ENCODE assay signal across 22 mouse cellular contexts in genomic region chr14:54630583-54631239, GRCm38 (mm10). TPM values are rescaled to one million over a fixed set of nuclear protein-coding genes. Genes with fewer than 3 reads are reported as not detected.
A peak's percentile ranks its signal among the peaks of the same experiment; 100 is the strongest.
DNase-seq lines count a peak whose midpoint lies in the region; ATAC-seq lines count a peak whose summit lies in the region.
"Had no signal": no experiment of that assay in that cellular context is flagged by ENCODE, and none has a peak within 500 bp of the region (broad histone marks: within the 10 kb centered on the region; RNA-seq: fewer than 3 reads in every experiment).

No protein-coding gene starts in this region.

- no peaks in the 10 kb centered on the region for H3K9me3 ChIP-seq in embryonic facial prominence, embryonic 12.5 days
- no peaks in the 10 kb centered on the region for H3K9me3 ChIP-seq in embryonic facial prominence, embryonic 10.5 days
- no peaks in the 10 kb centered on the region for H3K9me3 ChIP-seq in neural tube, embryonic 15.5 days (replicated peaks)
- H3K9me3 ChIP-seq: embryonic facial prominence, embryonic 15.5 days; liver, embryonic 13.5 days; stomach, embryonic 15.5 days had no signal

- no peak overlapping the region for H3K9ac ChIP-seq in embryonic facial prominence, embryonic 12.5 days
- no peak overlapping the region for H3K9ac ChIP-seq in neural tube, embryonic 15.5 days (replicated peaks)
- H3K9ac ChIP-seq: embryonic facial prominence, embryonic 15.5 days; liver, embryonic 13.5 days; stomach, embryonic 15.5 days had no signal

- DNase-seq in embryonic facial prominence, embryonic 10.5 days (ENCODE audit: low spot score): no peak
- peak; percentile 67 for DNase-seq in retina, postnatal 1 day
- no peak for DNase-seq in retina, embryonic 14.5 days (ENCODE audit: low spot score)
- no peak for DNase-seq in Muller cell, postnatal 12 days (ENCODE audit: inconsistent ontology term)
- no peak for DNase-seq in ovary, postnatal 10 days (ENCODE audit: low spot score)
- DNase-seq: adrenal gland, postnatal 25 days; cerebellum, postnatal 14 days; kidney, postnatal 14 days; liver, embryonic 13.5 days; lung, postnatal 14 days; thymus, postnatal 4 days had no signal

- H3K36me3 ChIP-seq in embryonic facial prominence, embryonic 12.5 days: peaks cover 46% of the 10 kb centered on the region
- peaks cover 63% of the 10 kb centered on the region for H3K36me3 ChIP-seq in embryonic facial prominence, embryonic 10.5 days (replicated peaks)
- H3K36me3 ChIP-seq in neural tube, embryonic 15.5 days: peaks cover 44% of the 10 kb centered on the region

- 74% methylated on average over 11 of the region's 11 CpGs for WGBS in embryonic facial prominence, embryonic 12.5 days
- 74% methylated on average over 11 of the region's 11 CpGs for WGBS in embryonic facial prominence, embryonic 10.5 days
- WGBS in neural tube, embryonic 15.5 days: 68% methylated on average over 11 of the region's 11 CpGs

- no peak overlapping the region for H3K4me3 ChIP-seq in embryonic facial prominence, embryonic 12.5 days
- no peak overlapping the region for H3K4me3 ChIP-seq in embryonic facial prominence, embryonic 10.5 days
- no peak overlapping the region for H3K4me3 ChIP-seq in neural tube, embryonic 15.5 days (replicated peaks)
- H3K4me3 ChIP-seq: embryonic facial prominence, embryonic 15.5 days; liver, embryonic 13.5 days; myocyte; stomach, embryonic 15.5 days had no signal

- H3K27me3 ChIP-seq in embryonic facial prominence, embryonic 12.5 days: 0 out of 2 replicates have a peak, but pooled peaks cover 2% of the 10 kb centered on the region
- H3K27me3 ChIP-seq in embryonic facial prominence, embryonic 10.5 days (replicated peaks; ENCODE audit: low read depth, poor library complexity, severe bottlenecking): no peaks in the 10 kb centered on the region
- no peaks in the 10 kb centered on the region for H3K27me3 ChIP-seq in neural tube, embryonic 15.5 days (replicated peaks)
- H3K27me3 ChIP-seq: embryonic facial prominence, embryonic 15.5 days; stomach, embryonic 15.5 days had no signal

- no peaks in the 10 kb centered on the region for H3K4me1 ChIP-seq in embryonic facial prominence, embryonic 12.5 days
- peaks cover 2% of the 10 kb centered on the region; the same call in 1 of the 2 replicates for H3K4me1 ChIP-seq in embryonic facial prominence, embryonic 10.5 days
- H3K4me1 ChIP-seq in neural tube, embryonic 15.5 days: no peaks in the 10 kb centered on the region
- H3K4me1 ChIP-seq: embryonic facial prominence, embryonic 15.5 days; liver, embryonic 13.5 days; stomach, embryonic 15.5 days had no signal

- 0 out of 2 replicates have a peak overlapping the region, but pooled peaks have one; percentile 4 for H3K27ac ChIP-seq in embryonic facial prominence, embryonic 12.5 days
- H3K27ac ChIP-seq in embryonic facial prominence, embryonic 10.5 days (replicated peaks): no peak overlapping the region
- peak overlapping the region; percentile 30; the same call in 1 of the 2 replicates for H3K27ac ChIP-seq in neural tube, embryonic 15.5 days (replicated peaks)
- H3K27ac ChIP-seq: embryonic facial prominence, embryonic 15.5 days; liver, embryonic 13.5 days; stomach, embryonic 15.5 days had no signal

- ATAC-seq in embryonic facial prominence, embryonic 12.5 days (ENCODE audit: insufficient number of reproducible peaks, insufficient read depth, low FRiP score, low TSS enrichment): no peak
- ATAC-seq in megakaryocyte progenitor cell, adult 5-6 weeks (replicated peaks; ENCODE audit: poor library complexity): peak; percentile 81
- peak; percentile 56 for ATAC-seq in neural tube, embryonic 15.5 days (ENCODE audit: low FRiP score)

- H3K4me2 ChIP-seq in embryonic facial prominence, embryonic 12.5 days (replicated peaks): no peak overlapping the region
- no peak overlapping the region for H3K4me2 ChIP-seq in neural tube, embryonic 15.5 days
- H3K4me2 ChIP-seq: embryonic facial prominence, embryonic 15.5 days; liver, embryonic 13.5 days; stomach, embryonic 15.5 days had no signal

RNA-seq across cellular contexts. Expression of gene Psmb11, which starts 9.5 kb away (rescaled TPM):
- 0.05 and 0.10 TPM in 2 replicates for polyA plus RNA-seq in embryonic facial prominence, embryonic 12.5 days (2016; fragmentation: Nextera tagmentation; extraction: Ambion mirVana)
- polyA plus RNA-seq in embryonic facial prominence, embryonic 10.5 days (2016; fragmentation: Nextera tagmentation; extraction: Ambion mirVana): 0.04 and 0.12 TPM in 2 replicates
- total RNA-seq in megakaryocyte progenitor cell, adult 5-6 weeks (2015): not detected in 2 replicates
- total RNA-seq in megakaryocyte progenitor cell, adult 5-6 weeks (2017): 0.04 TPM in 1 of 2 replicates, not detected in the other
- 0.04 and 27.8 TPM in 2 replicates for polyA plus RNA-seq in neural tube, embryonic 15.5 days (2015; fragmentation: Nextera tagmentation; extraction: Ambion mirVana)
- total RNA-seq: adrenal gland, postnatal 25 days; gastrocnemius, postnatal 4 days had no signal
- polyA plus RNA-seq: embryonic facial prominence, embryonic 15.5 days; heart, embryonic 14.5 days; liver, embryonic 13.5 days; myocyte; small intestine, adult 2 months had no signal

RNA-seq across cellular contexts. Expression of gene Gm17606, which starts 10.0 kb away (rescaled TPM):
- 1.1 TPM in 1 of 2 replicates, not detected in the other for polyA plus RNA-seq in embryonic facial prominence, embryonic 12.5 days (2016; fragmentation: Nextera tagmentation; extraction: Ambion mirVana)
- not detected in 2 replicates for polyA plus RNA-seq in embryonic facial prominence, embryonic 10.5 days (2016; fragmentation: Nextera tagmentation; extraction: Ambion mirVana)
- not detected in 2 replicates for total RNA-seq in megakaryocyte progenitor cell, adult 5-6 weeks (2015)
- not detected in 2 replicates for total RNA-seq in megakaryocyte progenitor cell, adult 5-6 weeks (2017)
- not detected in 2 replicates for polyA plus RNA-seq in neural tube, embryonic 15.5 days (2015; fragmentation: Nextera tagmentation; extraction: Ambion mirVana)
- total RNA-seq: adrenal gland, postnatal 25 days; gastrocnemius, postnatal 4 days; layer of hippocampus, postnatal 10 days; left cerebral cortex, postnatal 25 days had no signal
- polyA plus RNA-seq: embryonic facial prominence, embryonic 15.5 days; heart, embryonic 14.5 days; liver, embryonic 13.5 days; myocyte; small intestine, adult 2 months; stomach, embryonic 15.5 days had no signal

RNA-seq across cellular contexts. Expression of gene Cdh24, which starts 10.5 kb away (rescaled TPM):
- 10.8 and 11.9 TPM in 2 replicates for polyA plus RNA-seq in embryonic facial prominence, embryonic 12.5 days (2016; fragmentation: Nextera tagmentation; extraction: Ambion mirVana)
- polyA plus RNA-seq in embryonic facial prominence, embryonic 10.5 days (2016; fragmentation: Nextera tagmentation; extraction: Ambion mirVana): 5.3 and 6.0 TPM in 2 replicates
- total RNA-seq in megakaryocyte progenitor cell, adult 5-6 weeks (2015): 0.39 and 0.62 TPM in 2 replicates
- 0.71 and 0.92 TPM in 2 replicates for total RNA-seq in megakaryocyte progenitor cell, adult 5-6 weeks (2017)
- polyA plus RNA-seq in neural tube, embryonic 15.5 days (2015; fragmentation: Nextera tagmentation; extraction: Ambion mirVana): 13.2 and 14.0 TPM in 2 replicates

RNA-seq across cellular contexts. Expression of gene Psmb5, which starts 12.9 kb away (rescaled TPM):
- polyA plus RNA-seq in embryonic facial prominence, embryonic 12.5 days (2016; fragmentation: Nextera tagmentation; extraction: Ambion mirVana): 381 and 403 TPM in 2 replicates
- 486 and 490 TPM in 2 replicates for polyA plus RNA-seq in embryonic facial prominence, embryonic 10.5 days (2016; fragmentation: Nextera tagmentation; extraction: Ambion mirVana)
- total RNA-seq in megakaryocyte progenitor cell, adult 5-6 weeks (2015): 189 and 217 TPM in 2 replicates
- 58.9 and 64.6 TPM in 2 replicates for total RNA-seq in megakaryocyte progenitor cell, adult 5-6 weeks (2017)
- 446 and 448 TPM in 2 replicates for polyA plus RNA-seq in neural tube, embryonic 15.5 days (2015; fragmentation: Nextera tagmentation; extraction: Ambion mirVana)

RNA-seq across cellular contexts. Expression of gene 4931414P19Rik, which starts 24.9 kb away (rescaled TPM):
- 9.0 and 10.1 TPM in 2 replicates for polyA plus RNA-seq in embryonic facial prominence, embryonic 12.5 days (2016; fragmentation: Nextera tagmentation; extraction: Ambion mirVana)
- 9.3 and 12.4 TPM in 2 replicates for polyA plus RNA-seq in embryonic facial prominence, embryonic 10.5 days (2016; fragmentation: Nextera tagmentation; extraction: Ambion mirVana)
- total RNA-seq in megakaryocyte progenitor cell, adult 5-6 weeks (2015): 6.9 and 14.0 TPM in 2 replicates
- 5.1 TPM in 2 replicates for total RNA-seq in megakaryocyte progenitor cell, adult 5-6 weeks (2017)
- polyA plus RNA-seq in neural tube, embryonic 15.5 days (2015; fragmentation: Nextera tagmentation; extraction: Ambion mirVana): 4.4 and 6.5 TPM in 2 replicates
